Mouse (Mus musculus): ENCODE measurements around the gene Atp6v0c. TPM values are rescaled to one million over a fixed set of nuclear protein-coding genes. Genes with fewer than 3 reads are reported as not detected.
"Not testable (repeated sequence)": the region's sequence is repeated elsewhere in the genome, so short reads cannot be mapped to it uniquely, and the experiment has no call there.

Gene Atp6v0c
- total RNA-seq, 1 experiment from 2014 or later = 65.1 TPM

DNA sequence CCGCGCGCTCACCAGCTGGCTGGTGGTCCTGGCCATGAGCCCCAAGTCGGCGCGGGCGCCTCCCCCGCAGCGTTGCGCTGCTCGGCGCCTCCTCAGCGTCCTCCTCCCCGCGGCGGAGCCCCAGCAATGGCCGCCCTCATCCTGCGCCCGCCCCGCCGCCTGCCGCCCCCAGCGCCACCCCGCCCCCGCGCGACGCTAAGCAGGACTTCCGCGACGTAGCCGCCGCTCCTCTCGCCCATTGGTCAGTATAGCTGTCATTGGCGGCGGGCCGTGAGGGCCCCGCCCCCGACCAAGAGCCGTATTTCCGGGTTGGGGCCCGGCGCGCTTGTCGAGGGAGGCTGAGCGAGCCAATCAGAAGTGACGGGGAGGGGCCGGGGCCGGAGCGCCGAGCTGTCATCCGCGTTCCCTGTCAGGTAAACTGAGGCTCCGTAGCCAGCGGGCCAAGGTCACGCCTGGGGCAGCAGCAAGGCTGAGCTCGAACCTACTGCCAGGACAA is 28.0 kb downstream of the Atp6v0c start:
- ATAC-seq (replicated peaks in 1 of 2; ENCODE audit: insufficient read depth in 1 of 2, low FRiP score in 2 of 2, low TSS enrichment in 1 of 2, low read depth in 1 of 2, poor library complexity in 2 of 2, severe bottlenecking in 2 of 2) = peak; percentile 95 to 97

DNA sequence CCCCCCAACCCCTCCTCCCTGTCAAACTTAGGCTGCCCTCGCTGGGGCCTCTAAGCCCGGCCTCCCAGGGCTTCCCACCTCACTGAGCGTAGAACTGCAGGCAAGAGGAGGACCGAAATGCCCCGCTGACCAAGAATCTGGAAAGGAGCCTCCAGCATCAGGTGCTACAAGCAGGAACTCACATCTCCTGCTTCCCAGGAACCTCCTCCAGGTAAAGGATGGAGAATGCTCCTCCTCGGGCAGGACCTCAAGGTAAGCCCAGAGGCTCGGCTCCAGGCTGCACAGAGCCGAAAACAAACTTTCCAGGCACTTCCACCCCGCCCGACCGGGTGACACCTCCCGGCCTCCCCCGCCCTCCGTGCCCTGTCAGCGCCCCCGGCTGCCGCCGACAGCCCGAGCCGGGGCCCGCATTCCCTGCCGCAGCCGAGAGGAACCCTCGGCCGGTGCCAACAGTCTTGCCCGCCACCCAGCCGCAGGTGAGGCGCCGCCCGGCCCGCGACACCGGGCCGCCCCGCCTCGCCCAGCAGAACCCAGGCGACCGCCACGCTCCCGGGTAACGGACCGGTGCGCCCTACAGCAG is 28.6 kb downstream of the Atp6v0c start:
- no peak for ATAC-seq (replicated peaks in 1 of 2; ENCODE audit: insufficient read depth in 1 of 2, low FRiP score in 2 of 2, low TSS enrichment in 1 of 2, low read depth in 1 of 2, poor library complexity in 2 of 2, severe bottlenecking in 2 of 2)

DNA sequence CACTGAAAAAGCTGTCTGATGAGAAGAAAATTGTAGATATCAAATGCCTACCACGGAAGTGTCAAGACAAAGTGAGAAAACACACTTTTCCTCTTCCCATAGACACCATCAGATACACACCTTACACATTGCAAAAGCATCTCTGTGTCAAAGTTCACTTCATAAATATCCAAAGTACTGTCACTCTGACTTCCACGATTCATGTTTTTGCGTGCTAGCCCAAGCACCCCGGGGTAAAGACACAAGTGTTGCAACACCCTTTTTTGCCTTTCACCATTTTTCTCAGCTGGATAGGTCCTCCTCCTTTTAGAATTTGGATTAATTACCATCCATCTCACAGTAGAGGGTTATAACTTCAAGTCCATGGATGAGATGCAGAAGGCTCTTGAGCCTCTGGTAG is 29.5 kb downstream of the Atp6v0c start:
- no peak for ATAC-seq (replicated peaks in 1 of 2; ENCODE audit: insufficient read depth in 1 of 2, low FRiP score in 2 of 2, low TSS enrichment in 1 of 2, low read depth in 1 of 2, poor library complexity in 2 of 2, severe bottlenecking in 2 of 2)

DNA sequence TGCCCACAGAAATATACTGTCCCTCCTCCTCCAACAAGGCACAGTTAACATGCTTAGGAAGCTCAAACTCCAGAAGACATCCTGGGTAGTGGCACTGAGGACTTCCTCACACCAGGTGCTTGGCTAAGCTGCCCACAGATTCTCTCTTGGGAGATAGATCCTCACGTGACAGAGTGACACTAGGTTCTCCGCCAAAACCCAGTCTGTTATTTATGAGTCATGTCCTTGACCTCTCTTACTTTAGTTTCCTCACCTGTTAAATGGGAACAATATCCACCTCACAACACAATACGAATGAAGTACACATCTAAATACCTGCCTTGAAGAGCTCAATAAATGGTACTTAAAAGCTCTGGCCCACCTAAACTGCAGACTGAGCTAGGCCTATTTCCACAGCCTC is 30.2 kb downstream of the Atp6v0c start:
- ATAC-seq (replicated peaks in 1 of 2; ENCODE audit: insufficient read depth in 1 of 2, low FRiP score in 2 of 2, low TSS enrichment in 1 of 2, low read depth in 1 of 2, poor library complexity in 2 of 2, severe bottlenecking in 2 of 2) = no peak

DNA sequence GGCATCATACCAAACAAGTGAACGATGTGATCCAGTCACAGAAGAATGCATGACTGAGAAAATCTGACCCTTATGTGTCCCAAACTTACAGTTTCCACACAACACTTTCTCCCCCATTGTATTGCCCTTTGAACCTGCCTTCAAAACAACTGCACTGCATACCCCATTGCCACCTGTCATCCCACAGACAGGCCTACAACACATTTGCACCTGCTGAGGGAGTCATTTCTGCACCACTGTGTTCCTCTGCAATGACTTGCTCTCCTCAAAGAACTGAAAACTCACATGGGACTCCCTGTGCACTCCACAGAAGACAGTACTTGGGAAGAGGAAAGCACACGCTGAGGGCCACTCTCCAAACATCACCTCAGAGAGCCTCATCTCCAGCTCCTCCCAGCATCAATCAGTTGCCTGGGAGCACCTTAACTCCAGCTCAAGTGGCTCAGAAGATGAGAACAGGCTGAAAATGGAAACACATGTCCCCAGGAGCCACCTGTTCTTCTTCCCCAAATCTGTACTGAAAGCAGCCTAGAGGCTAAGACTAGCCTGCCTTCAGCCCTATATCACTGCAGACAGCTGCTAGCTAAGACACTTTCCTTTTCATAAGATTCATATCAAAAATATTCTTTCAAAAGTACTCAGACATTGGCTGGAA is 32.1 kb downstream of the Atp6v0c start:
- no peak for ATAC-seq (replicated peaks in 1 of 2; ENCODE audit: insufficient read depth in 1 of 2, low FRiP score in 2 of 2, low TSS enrichment in 1 of 2, low read depth in 1 of 2, poor library complexity in 2 of 2, severe bottlenecking in 2 of 2)

DNA sequence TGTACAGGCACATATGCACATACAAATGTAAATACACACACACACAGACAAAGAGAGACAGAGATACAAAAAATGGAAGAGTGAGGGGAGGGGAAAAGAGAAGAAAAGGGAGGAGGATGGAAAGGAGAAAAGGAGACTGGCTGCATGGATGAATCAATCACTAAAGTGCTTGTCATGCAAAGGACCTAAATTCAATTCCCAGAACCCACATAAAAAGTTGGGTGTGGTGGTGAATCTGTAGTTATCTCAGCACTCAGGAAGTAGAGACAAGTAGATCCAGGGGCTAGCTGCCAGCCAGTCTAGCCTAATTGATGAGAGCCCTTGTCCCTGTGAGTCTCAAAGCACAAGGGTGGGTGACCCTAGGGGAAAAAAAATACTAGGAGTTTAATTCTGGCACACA is 35.4 kb downstream of the Atp6v0c start:
- no peak for ATAC-seq (replicated peaks in 1 of 2; ENCODE audit: insufficient read depth in 1 of 2, low FRiP score in 2 of 2, low TSS enrichment in 1 of 2, low read depth in 1 of 2, poor library complexity in 2 of 2, severe bottlenecking in 2 of 2)

DNA sequence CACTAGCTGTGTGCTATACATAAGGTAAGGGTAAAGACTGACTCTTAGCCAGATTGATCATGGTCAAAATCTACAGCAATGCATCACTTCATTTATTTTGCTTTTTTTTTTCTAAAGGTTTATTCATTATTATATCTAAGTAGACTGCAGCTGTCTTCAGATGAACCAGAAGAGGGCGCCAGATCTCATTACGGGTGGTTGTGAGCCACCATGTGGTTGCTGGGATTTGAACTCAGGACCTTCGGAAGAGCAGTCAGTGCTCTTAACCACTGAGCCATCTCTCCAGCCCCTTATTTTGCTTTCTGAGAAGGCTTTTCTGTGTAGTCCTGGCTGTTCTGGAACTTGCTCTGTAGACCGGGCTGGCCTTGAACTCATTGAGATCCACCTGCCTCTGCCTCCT is 36.6 kb downstream of the Atp6v0c start:
- ATAC-seq (replicated peaks in 1 of 2; ENCODE audit: insufficient read depth in 1 of 2, low FRiP score in 2 of 2, low TSS enrichment in 1 of 2, low read depth in 1 of 2, poor library complexity in 2 of 2, severe bottlenecking in 2 of 2) = not testable (repeated sequence)

DNA sequence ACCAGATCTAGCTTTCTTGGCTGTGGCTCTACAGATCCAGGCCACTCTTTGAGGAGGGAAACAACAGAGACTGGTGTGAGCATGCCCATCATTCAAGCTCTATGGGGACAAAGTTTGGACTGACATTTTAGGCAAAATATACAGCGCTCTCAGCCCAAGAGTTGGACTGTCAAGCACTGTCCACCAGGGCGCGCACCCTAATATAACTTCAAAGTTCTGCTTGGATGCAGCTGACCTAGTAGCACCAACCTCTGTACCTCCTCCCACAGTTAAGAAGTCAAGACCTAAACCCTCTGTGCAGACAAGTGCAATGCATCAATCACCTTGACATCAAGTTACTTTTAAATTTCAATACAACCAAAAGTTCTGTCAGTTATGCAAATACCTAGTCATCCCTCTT is 37.9 kb downstream of the Atp6v0c start:
- ATAC-seq (replicated peaks in 1 of 2; ENCODE audit: insufficient read depth in 1 of 2, low FRiP score in 2 of 2, low TSS enrichment in 1 of 2, low read depth in 1 of 2, poor library complexity in 2 of 2, severe bottlenecking in 2 of 2) = no peak

DNA sequence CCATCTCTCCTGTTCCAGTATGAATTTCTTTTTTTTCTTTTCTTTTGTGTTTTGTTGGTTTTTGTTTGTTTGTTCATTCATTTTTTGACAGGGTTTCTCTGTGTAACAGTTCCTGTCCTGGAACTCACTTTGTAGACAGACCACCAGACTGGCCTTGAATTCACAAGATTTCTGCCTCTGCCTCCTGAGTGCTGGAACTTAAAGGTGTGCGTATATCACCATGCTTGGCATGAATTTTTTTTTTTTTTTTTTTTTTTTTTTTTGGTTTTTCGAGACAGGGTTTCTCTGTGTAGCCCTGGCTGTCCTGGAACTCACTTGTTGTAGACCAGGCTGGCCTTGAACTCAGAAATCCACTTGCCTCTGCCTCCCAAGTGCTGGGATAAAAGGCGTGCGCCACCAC is 40.3 kb downstream of the Atp6v0c start:
- not testable (repeated sequence) for ATAC-seq (replicated peaks in 1 of 2; ENCODE audit: insufficient read depth in 1 of 2, low FRiP score in 2 of 2, low TSS enrichment in 1 of 2, low read depth in 1 of 2, poor library complexity in 2 of 2, severe bottlenecking in 2 of 2)

DNA sequence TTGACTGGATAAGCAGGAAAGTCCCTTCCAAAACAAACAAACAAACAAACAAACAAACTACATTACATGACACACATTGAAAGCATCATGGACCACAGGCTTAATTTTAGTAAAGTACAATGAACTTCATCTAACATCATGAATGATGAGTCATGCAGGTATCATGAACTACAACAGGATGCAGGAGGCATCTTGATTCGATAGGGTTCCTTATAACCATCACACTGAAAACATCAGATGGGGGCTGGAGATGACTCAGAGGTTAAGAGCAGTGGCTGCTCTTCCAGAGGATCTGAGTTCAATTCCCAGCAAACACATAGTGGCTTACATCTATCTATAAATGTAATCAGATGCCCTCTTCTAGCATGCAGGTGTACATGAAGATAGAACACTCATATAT is 41.9 kb downstream of the Atp6v0c start:
- ATAC-seq (replicated peaks in 1 of 2; ENCODE audit: insufficient read depth in 1 of 2, low FRiP score in 2 of 2, low TSS enrichment in 1 of 2, low read depth in 1 of 2, poor library complexity in 2 of 2, severe bottlenecking in 2 of 2) = no peak

DNA sequence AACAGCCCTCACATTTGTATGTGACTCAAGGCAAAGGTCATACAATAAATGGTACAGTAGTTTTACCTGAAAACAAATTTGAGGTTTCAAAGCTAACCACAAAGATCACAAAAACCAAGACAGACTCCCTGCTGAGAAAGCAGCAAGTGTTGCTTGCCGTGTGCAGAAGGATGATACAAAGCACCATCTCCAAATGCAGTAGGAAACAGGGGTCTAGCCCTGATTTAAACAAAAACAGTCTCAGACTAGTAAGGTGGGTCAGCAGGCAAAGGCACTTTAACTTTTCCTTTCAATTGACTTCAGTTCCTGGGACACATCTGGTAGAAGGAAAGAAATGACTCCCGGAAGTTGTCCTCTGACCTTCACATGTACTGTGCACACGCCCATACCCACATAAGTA is 42.7 kb downstream of the Atp6v0c start:
- no peak for ATAC-seq (replicated peaks in 1 of 2; ENCODE audit: insufficient read depth in 1 of 2, low FRiP score in 2 of 2, low TSS enrichment in 1 of 2, low read depth in 1 of 2, poor library complexity in 2 of 2, severe bottlenecking in 2 of 2)

DNA sequence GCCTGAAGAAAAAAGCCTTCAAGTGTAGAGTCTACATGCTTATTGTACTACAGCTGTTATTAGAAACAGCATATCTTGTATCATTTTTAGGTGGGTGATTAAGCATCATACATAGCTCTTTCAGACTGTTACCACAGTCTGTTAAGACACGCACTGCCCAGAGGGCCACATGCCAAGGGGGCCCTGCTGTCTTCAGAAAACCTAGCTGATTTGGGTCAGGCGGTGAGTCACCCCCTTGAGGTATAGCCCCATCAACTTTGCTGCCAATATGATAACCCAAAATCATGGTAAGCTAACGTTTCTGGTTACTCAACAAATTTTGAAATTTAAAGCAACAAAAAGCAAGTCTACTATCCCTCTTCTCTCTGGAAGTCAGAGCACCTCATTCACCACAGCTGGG is 50.1 kb downstream of the Atp6v0c start:
- ATAC-seq (replicated peaks in 1 of 2; ENCODE audit: insufficient read depth in 1 of 2, low FRiP score in 2 of 2, low TSS enrichment in 1 of 2, low read depth in 1 of 2, poor library complexity in 2 of 2, severe bottlenecking in 2 of 2) = no peak

Other genes with a start within 250 kb of the Atp6v0c start
- gene Sbp, start 228.0 kb downstream of the Atp6v0c start, total RNA-seq (2017) = not detected in 2 replicates
- not detected in 2 replicates for gene Sbpl, start 214.4 kb downstream of the Atp6v0c start, total RNA-seq (2017)
- gene Prss30, start 189.1 kb downstream of the Atp6v0c start, total RNA-seq (2017) = 0.69 TPM in 1 of 2 replicates, not detected in the other
- not detected in 2 replicates for gene Prss22, start 171.6 kb downstream of the Atp6v0c start, total RNA-seq (2017)
- gene Prss27, start 131.6 kb downstream of the Atp6v0c start, total RNA-seq (2017) = not detected in 2 replicates
- gene Kctd5, start 96.2 kb downstream of the Atp6v0c start, total RNA-seq (2017) = 20.0 and 21.4 TPM in 2 replicates
- 42.8 and 49.0 TPM in 2 replicates for gene Pdpk1, start 18.8 kb downstream of the Atp6v0c start, total RNA-seq (2017)
- 17.0 and 19.1 TPM in 2 replicates for gene Amdhd2, start 5.9 kb downstream of the Atp6v0c start, total RNA-seq (2017)
- 7.4 and 7.8 TPM in 2 replicates for gene Tbc1d24, start 35.9 kb upstream of the Atp6v0c start, total RNA-seq (2017)
- gene Ntn3, start 39.8 kb upstream of the Atp6v0c start, total RNA-seq (2017) = 0.20 and 0.63 TPM in 2 replicates
- 16.1 and 23.7 TPM in 2 replicates for gene Tedc2, start 51.1 kb upstream of the Atp6v0c start, total RNA-seq (2017)
- gene Ccnf, start 81.8 kb upstream of the Atp6v0c start, total RNA-seq (2017) = 18.1 and 21.1 TPM in 2 replicates
- gene Abca17, start 181.4 kb upstream of the Atp6v0c start, total RNA-seq (2017) = 0.25 TPM in 1 of 2 replicates, not detected in the other
- 12.8 and 14.2 TPM in 2 replicates for gene Abca3, start 182.2 kb upstream of the Atp6v0c start, total RNA-seq (2017)
- gene Rnps1, start 244.9 kb upstream of the Atp6v0c start, total RNA-seq (2017) = 160 and 256 TPM in 2 replicates